Mouse (Mus musculus) hindbrain, embryonic 12.5 days (tissue): ENCODE measurements around the gene Islr2. TPM values are rescaled to one million over a fixed set of nuclear protein-coding genes. Genes with fewer than 3 reads are reported as not detected.

Experiments
- ATAC-seq: fragments of 200-750 bp; cut with Nextera tagmentation; 2 replicates; pipeline ENCODE4 v1.8.0; 2017; ENCODE audit warnings: moderate TSS enrichment; ENCODE audit not compliant: low FRiP score
- H3K27ac ChIP-seq: fragments of 300-500 bp; sonication (generic); 2 replicates; pipeline ENCODE4 v1.5.1; 2016; ENCODE audit warnings: mild to moderate bottlenecking
- H3K27me3 ChIP-seq: fragments of 300-500 bp; sonication (generic); 2 replicates; pipeline ENCODE4 v1.6.1; 2016; ENCODE audit warnings: mild to moderate bottlenecking
- H3K36me3 ChIP-seq: fragments of 300-500 bp; sonication (generic); 2 replicates; pipeline ENCODE4 v1.6.1; 2016; ENCODE audit warnings: mild to moderate bottlenecking
- H3K4me1 ChIP-seq: fragments of 300-500 bp; sonication (generic); 2 replicates; pipeline ENCODE4 v1.6.1; 2016
- H3K4me2 ChIP-seq: fragments of 300-500 bp; sonication (generic); replicated peaks from 2 replicates; pipeline ENCODE4 v1.6.1; 2016; ENCODE audit warnings: mild to moderate bottlenecking
- H3K4me3 ChIP-seq: fragments of 300-500 bp; sonication (generic); 2 replicates; pipeline ENCODE4 v1.5.1; 2016; ENCODE audit warnings: mild to moderate bottlenecking
- H3K9ac ChIP-seq: fragments of 300-500 bp; sonication (generic); 2 replicates; pipeline ENCODE4 v1.6.1; 2016; ENCODE audit warnings: mild to moderate bottlenecking, moderate library complexity
- H3K9me3 ChIP-seq: fragments of 300-500 bp; sonication (generic); replicated peaks from 2 replicates; pipeline ENCODE4 v1.6.1; 2016; ENCODE audit warnings: mild to moderate bottlenecking
- WGBS: fragments of 180-500 bp; shearing (Covaris S2); methylation state at CpG from one replicate; pipeline ENCODE4 v1.1.7; 2016; 5-methylcytosine and 5-hydroxymethylcytosine counted together
- polyA plus RNA-seq: library from polyadenylated mRNA; unstranded; fragments of >200 nt; fragmentation: Nextera tagmentation; extraction: Ambion mirVana; gene quantifications from 2 replicates; pipeline ENCODE4 v1.2.1, GENCODE M21; 2016

Islr2 gene
- polyA plus RNA-seq, 1 experiment from 2014 or later = 10.4 TPM

DNA sequence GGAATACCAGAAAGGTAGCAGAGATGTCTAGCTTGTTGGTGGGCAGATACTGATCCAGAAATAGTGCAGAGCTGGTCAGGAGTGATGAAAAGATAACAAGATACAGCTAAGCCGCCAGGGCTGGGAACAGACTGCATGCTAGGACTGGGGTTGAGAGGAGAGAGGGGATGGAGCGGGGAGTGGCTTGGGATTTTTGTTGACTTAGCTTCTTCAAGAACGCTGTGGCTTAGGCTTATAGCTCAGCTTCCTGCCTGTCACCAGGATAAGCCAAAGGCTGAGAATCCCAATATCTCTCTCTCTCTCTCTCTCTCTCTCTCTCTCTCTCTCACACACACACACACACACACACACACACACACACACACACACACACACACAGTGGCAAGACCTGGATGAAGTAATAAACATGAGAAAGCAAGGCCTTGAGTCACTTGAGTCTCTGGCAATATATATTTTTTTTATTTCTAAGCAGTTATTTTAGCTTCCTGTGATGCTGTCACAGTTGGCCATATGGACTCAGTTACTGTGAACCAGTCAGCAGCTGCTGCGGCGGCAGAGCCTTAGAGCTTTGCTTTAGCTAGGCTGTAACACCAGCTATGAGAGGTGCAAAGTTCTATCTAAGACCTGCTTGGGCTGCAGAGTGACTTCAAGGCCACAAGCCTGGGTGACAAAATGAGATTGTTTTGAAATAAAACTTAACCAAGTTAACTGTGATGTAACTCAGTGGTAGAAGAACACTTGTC lies 28.2 kb downstream of the Islr2 start:
- H3K9ac ChIP-seq = no peak overlapping the region
- WGBS = 48% methylated on average over 5 of the region's 5 CpGs
- no peaks in the 10 kb centered on the region for H3K9me3 ChIP-seq
- H3K27ac ChIP-seq = no peak overlapping the region
- ATAC-seq = no peak
- H3K36me3 ChIP-seq = no peaks in the 10 kb centered on the region
- H3K4me3 ChIP-seq = no peak overlapping the region
- H3K4me1 ChIP-seq = peaks cover 12% of the 10 kb centered on the region
- no peak overlapping the region for H3K4me2 ChIP-seq
- 0 out of 2 replicates have a peak, but pooled peaks cover 3% of the 10 kb centered on the region for H3K27me3 ChIP-seq

GRCm38 (mm10) chr9:58174818-58175251 lies 29.3 kb downstream of the Islr2 start:
- Histone ChIP-seq H3K4me3 (no peak overlapping the region), H3K27me3 (0 out of 2 replicates have a peak, but pooled peaks cover 3% of the 10 kb centered on the region), H3K36me3 (no peaks in the 10 kb centered on the region), H3K4me2 (no peak overlapping the region), H3K4me1 (peaks cover 12% of the 10 kb centered on the region), H3K9me3 (no peaks in the 10 kb centered on the region), H3K27ac (peak overlapping the region; percentile 55; the same call in 1 of the 2 replicates), H3K9ac (no peak overlapping the region)
- 24% methylated on average over 5 of the region's 5 CpGs for WGBS
- peak; percentile 40; the same call in 1 of the 2 replicates for ATAC-seq

DNA sequence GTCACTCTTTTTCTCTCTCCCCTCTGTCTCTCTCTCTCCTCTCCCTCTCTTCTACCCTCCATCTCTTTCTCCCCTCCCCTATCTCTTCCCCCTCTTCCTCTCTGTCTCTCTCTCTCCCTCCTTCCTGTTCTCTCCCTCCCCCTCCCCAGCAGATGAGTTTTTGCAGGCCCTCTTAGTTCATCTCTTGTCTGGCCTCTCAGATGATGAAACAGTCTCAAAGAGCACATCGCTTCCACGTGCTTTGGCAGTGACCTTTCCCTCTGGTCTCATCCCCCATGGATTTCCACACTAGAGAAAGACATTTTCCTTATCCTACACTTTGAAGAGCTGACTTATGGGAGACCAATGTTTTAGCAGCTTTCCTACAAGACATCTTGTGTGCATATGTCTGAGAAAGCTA lies 31.3 kb downstream of the Islr2 start:
- Histone ChIP-seq H3K27me3 (no peaks in the 10 kb centered on the region), H3K9me3 (no peaks in the 10 kb centered on the region), H3K27ac (no peak overlapping the region), H3K4me3 (no peak overlapping the region), H3K4me1 (peaks cover 21% of the 10 kb centered on the region), H3K4me2 (no peak overlapping the region), H3K9ac (no peak overlapping the region), H3K36me3 (no peaks in the 10 kb centered on the region)
- WGBS = 68% methylated on average over 2 of the region's 2 CpGs
- no peak for ATAC-seq

DNA sequence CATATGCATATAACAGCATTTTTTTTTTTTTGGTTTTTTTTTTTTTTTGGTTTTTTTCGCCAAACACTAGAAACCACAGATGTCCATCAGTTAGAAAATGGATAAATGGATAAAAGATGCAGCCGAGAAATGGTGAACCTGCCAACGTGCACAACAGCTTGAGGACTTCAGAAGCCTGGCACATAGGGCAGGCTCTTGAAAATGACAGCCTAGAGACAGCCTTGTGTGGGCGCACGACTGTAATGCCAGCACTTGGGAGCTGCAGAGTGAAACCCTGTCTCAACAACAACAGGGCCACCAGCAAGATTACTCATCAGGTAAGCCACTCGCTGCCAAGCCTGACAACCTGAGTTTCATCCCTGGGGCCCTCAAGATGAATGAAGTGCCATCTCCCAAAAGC lies 34.7 kb downstream of the Islr2 start:
- Histone ChIP-seq H3K4me1 (peaks cover 9% of the 10 kb centered on the region), H3K36me3 (no peaks in the 10 kb centered on the region), H3K27ac (no peak overlapping the region), H3K4me3 (no peak overlapping the region), H3K4me2 (no peak overlapping the region), H3K9me3 (no peaks in the 10 kb centered on the region), H3K27me3 (no peaks in the 10 kb centered on the region), H3K9ac (no peak overlapping the region)
- no peak for ATAC-seq
- WGBS = 87% methylated on average over 6 of the region's 6 CpGs

DNA sequence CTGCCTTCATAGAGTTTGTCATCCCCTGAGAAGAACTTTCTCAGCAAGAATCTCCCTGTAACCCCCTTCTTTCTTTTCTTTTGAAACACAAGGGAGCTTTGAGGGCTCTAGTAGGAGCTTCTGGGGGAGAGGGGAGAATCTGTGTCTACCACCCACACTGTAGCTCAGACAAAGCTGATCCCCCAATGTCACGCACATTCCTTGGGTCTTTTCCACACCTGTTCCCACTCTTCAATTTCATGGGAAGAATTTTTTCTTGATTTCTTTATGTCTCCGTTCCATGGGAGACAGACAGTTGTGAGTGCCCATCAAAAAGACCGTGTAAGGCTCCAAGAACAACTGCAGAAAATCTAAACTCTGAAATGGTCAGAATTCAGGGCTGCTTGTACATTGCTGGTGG lies 35.2 kb downstream of the Islr2 start:
- Histone ChIP-seq H3K4me1 (peaks cover 9% of the 10 kb centered on the region), H3K27me3 (no peaks in the 10 kb centered on the region), H3K9me3 (no peaks in the 10 kb centered on the region), H3K9ac (no peak overlapping the region), H3K27ac (no peak overlapping the region), H3K4me2 (no peak overlapping the region), H3K36me3 (no peaks in the 10 kb centered on the region), H3K4me3 (no peak overlapping the region)
- ATAC-seq = no peak
- WGBS = 59% methylated on average over 3 of the region's 3 CpGs

- H3K4me2 ChIP-seq = no peak overlapping the region
- H3K27ac ChIP-seq = no peak overlapping the region
- 79% methylated on average over 1 of the region's 1 CpGs for WGBS
- H3K4me3 ChIP-seq = no peak overlapping the region
- H3K36me3 ChIP-seq = no peaks in the 10 kb centered on the region
- no peak overlapping the region for H3K9ac ChIP-seq
- no peaks in the 10 kb centered on the region for H3K27me3 ChIP-seq
- peaks cover 9% of the 10 kb centered on the region for H3K4me1 ChIP-seq
- no peak for ATAC-seq
- no peaks in the 10 kb centered on the region for H3K9me3 ChIP-seq
Observed at GRCm38 (mm10) chr9:58165779-58166178, 38.3 kb downstream of the Islr2 start.

DNA sequence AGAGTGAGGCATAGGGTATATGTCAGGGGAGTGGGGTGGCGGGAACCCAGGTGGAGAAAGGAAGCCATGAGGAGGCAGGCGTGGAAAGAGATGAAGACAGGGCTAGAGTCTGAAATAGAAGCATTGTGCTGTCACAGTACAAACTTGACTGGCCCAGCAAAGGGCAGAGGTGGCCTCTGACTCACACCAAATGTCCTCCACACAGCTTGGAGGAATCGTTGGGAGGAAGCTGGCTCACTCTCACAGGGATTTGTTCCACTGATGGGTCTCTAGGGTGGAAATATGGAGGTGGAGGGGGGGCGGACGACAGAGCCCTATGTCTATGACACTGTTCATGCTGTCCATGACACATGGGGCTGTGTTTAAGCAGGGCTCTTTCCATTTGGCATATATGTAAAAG lies 41.0 kb downstream of the Islr2 start:
- WGBS = 76% methylated on average over 5 of the region's 5 CpGs

DNA sequence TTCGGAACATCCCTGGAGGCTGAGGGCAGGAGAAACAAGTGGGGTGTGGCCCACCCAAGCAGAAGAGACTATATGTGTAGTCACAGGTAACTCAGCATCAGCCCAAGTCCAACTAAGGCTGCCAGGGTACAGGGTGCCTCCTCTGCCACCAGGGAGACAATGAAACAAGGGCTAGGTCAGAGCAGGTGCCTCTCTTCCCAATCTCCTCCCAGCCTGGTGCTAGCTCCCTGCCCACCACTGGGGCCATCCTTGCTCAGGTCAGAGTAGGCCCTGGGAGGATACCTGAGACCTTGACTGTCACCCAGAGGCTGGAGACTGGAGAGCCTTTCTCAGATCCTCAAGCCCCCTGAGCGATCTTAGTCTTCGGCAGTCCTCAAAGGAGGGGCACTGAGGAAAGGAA lies 41.9 kb downstream of the Islr2 start:
- H3K9me3 ChIP-seq = no peaks in the 10 kb centered on the region
- no peaks in the 10 kb centered on the region for H3K36me3 ChIP-seq
- H3K4me2 ChIP-seq = no peak overlapping the region
- no peak overlapping the region for H3K27ac ChIP-seq
- H3K4me3 ChIP-seq = no peak overlapping the region
- 88% methylated on average over 3 of the region's 3 CpGs for WGBS
- H3K27me3 ChIP-seq = 0 out of 2 replicates have a peak, but pooled peaks cover 3% of the 10 kb centered on the region
- H3K4me1 ChIP-seq = peaks cover 11% of the 10 kb centered on the region
- ATAC-seq = no peak
- no peak overlapping the region for H3K9ac ChIP-seq

More for the DNA sequence above, 41.0 kb downstream of the Islr2 start:
- Histone ChIP-seq H3K4me2 (no peak overlapping the region), H3K36me3 (no peaks in the 10 kb centered on the region), H3K27me3 (0 out of 2 replicates have a peak, but pooled peaks cover 3% of the 10 kb centered on the region), H3K27ac (no peak overlapping the region), H3K9ac (no peak overlapping the region), H3K4me3 (no peak overlapping the region), H3K4me1 (peaks cover 8% of the 10 kb centered on the region), H3K9me3 (no peaks in the 10 kb centered on the region)
- no peak for ATAC-seq

- no peaks in the 10 kb centered on the region for H3K36me3 ChIP-seq
- no peak overlapping the region for H3K4me3 ChIP-seq
- no peaks in the 10 kb centered on the region for H3K9me3 ChIP-seq
- 0 out of 2 replicates have a peak, but pooled peaks cover 3% of the 10 kb centered on the region for H3K27me3 ChIP-seq
- H3K27ac ChIP-seq = no peak overlapping the region
- peaks cover 21% of the 10 kb centered on the region for H3K4me1 ChIP-seq
- H3K9ac ChIP-seq = no peak overlapping the region
- no peak for ATAC-seq
- no peak overlapping the region for H3K4me2 ChIP-seq
- 83% methylated on average over 5 of the region's 5 CpGs for WGBS
Observed at GRCm38 (mm10) chr9:58160315-58160714, 43.8 kb downstream of the Islr2 start.

- Histone ChIP-seq H3K9me3 (no peaks in the 10 kb centered on the region), H3K27ac (peak overlapping the region; percentile 64; the same call in 1 of the 2 replicates), H3K4me1 (peaks cover 25% of the 10 kb centered on the region), H3K27me3 (0 out of 2 replicates have a peak, but pooled peaks cover 3% of the 10 kb centered on the region), H3K9ac (no peak overlapping the region), H3K4me2 (no peak overlapping the region), H3K4me3 (no peak overlapping the region), H3K36me3 (no peaks in the 10 kb centered on the region)
- 84% methylated on average over 4 of the region's 4 CpGs for WGBS
- no peak for ATAC-seq
Observed at GRCm38 (mm10) chr9:58159855-58160254, 44.3 kb downstream of the Islr2 start.

GRCm38 (mm10) chr9:58158541-58159311 lies 45.4 kb downstream of the Islr2 start:
- Histone ChIP-seq H3K4me2 (peak overlapping the region; percentile 22; the same call in 1 of the 2 replicates), H3K4me3 (no peak overlapping the region), H3K27me3 (0 out of 2 replicates have a peak, but pooled peaks cover 3% of the 10 kb centered on the region), H3K27ac (peak overlapping the region; percentile 67), H3K9ac (no peak overlapping the region; the same call in 1 of the 2 replicates), H3K36me3 (no peaks in the 10 kb centered on the region), H3K4me1 (peaks cover 27% of the 10 kb centered on the region), H3K9me3 (no peaks in the 10 kb centered on the region)
- no peak for ATAC-seq
- 44% methylated on average over 7 of the region's 7 CpGs for WGBS

DNA sequence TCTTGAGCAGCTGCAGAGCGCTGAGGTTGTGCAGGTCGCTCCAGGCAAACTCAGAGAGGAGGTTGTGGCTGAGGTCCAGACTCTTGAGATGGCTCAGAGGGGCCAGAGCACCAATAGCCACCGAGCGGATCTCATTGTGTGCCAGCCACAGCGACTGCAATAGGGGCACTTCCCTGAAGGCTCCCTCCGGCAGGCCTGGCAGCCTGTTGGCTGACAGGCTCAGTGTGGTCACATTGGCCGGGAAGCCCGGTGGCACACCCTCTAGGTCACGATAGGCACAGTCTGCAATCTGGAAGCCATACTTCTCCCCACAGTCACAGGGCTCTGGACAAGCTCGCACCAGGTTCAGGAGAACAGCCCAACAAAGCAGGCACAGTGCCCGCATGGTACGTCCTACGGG lies 46.3 kb downstream of the Islr2 start:
- no peaks in the 10 kb centered on the region for H3K36me3 ChIP-seq
- H3K4me1 ChIP-seq = peaks cover 35% of the 10 kb centered on the region
- peak overlapping the region; percentile 67 for H3K27ac ChIP-seq
- peak overlapping the region; percentile 20 for H3K4me3 ChIP-seq
- peak overlapping the region; percentile 42; the same call in 1 of the 2 replicates for H3K9ac ChIP-seq
- H3K27me3 ChIP-seq = peaks cover 3% of the 10 kb centered on the region; the same call in 1 of the 2 replicates
- H3K4me2 ChIP-seq = peak overlapping the region; percentile 39
- H3K9me3 ChIP-seq = no peaks in the 10 kb centered on the region
- ATAC-seq = 0 out of 2 replicates have a peak, but pooled peaks have one; percentile 29
- WGBS = 78% methylated on average over 13 of the region's 13 CpGs
